Mouse (Mus musculus): ENCODE data around the gene Hnf1a. TPM values are rescaled to one million over a fixed set of nuclear protein-coding genes. Genes with fewer than 3 reads are reported as not detected.

Gene Hnf1a
- polyA plus RNA-seq, 1 experiment from 2014 or later: 0.46 TPM

- Histone ChIP-seq H3K9ac (ENCODE audit: low read length) (no peak overlapping the region), H3K9me3 (replicated peaks; ENCODE audit: control insufficient read depth, low read length) (peaks cover 5% of the 10 kb centered on the region), H3K4me3 (ENCODE audit: low read length) (no peak overlapping the region), H3K4me1 (ENCODE audit: control insufficient read depth, insufficient read depth, low read length) (no peaks in the 10 kb centered on the region), H3K27me3 (ENCODE audit: control insufficient read depth, insufficient read depth, low read length) (peaks cover 2% of the 10 kb centered on the region), H3K27ac (ENCODE audit: low read length) (no peak overlapping the region), H3K36me3 (ENCODE audit: control insufficient read depth, insufficient read depth) (no peaks in the 10 kb centered on the region), H3K4me2 (ENCODE audit: low read depth, low read length) (no peak overlapping the region)
- 79% methylated on average over 5 of the region's 5 CpGs for WGBS
- ATAC-seq (replicated peaks; ENCODE audit: extremely low read depth, insufficient read depth, low FRiP score): no peak
Measured at GRCm38 (mm10) chr5:114958069-114958468, 12.8 kb downstream of the Hnf1a start.

GRCm38 (mm10) chr5:114953326-114953725, 17.6 kb downstream of the Hnf1a start:
- no peak for ATAC-seq (replicated peaks; ENCODE audit: extremely low read depth, insufficient read depth, low FRiP score)
- no peak overlapping the region for H3K27ac ChIP-seq (ENCODE audit: low read length)
- H3K9me3 ChIP-seq (replicated peaks; ENCODE audit: control insufficient read depth, low read length): no peaks in the 10 kb centered on the region
- WGBS: 76% methylated on average over 14 of the region's 14 CpGs
- H3K27me3 ChIP-seq (ENCODE audit: control insufficient read depth, insufficient read depth, low read length): no peaks in the 10 kb centered on the region; the same call in 1 of the 2 replicates
- H3K4me1 ChIP-seq (ENCODE audit: control insufficient read depth, insufficient read depth, low read length): peaks cover 9% of the 10 kb centered on the region
- no peak overlapping the region for H3K4me3 ChIP-seq (ENCODE audit: low read length)
- H3K4me2 ChIP-seq (ENCODE audit: low read depth, low read length): no peak overlapping the region
- peaks cover under 1% of the 10 kb centered on the region; the same call in 1 of the 2 replicates for H3K36me3 ChIP-seq (ENCODE audit: control insufficient read depth, insufficient read depth)
- H3K9ac ChIP-seq (ENCODE audit: low read length): no peak overlapping the region

DNA sequence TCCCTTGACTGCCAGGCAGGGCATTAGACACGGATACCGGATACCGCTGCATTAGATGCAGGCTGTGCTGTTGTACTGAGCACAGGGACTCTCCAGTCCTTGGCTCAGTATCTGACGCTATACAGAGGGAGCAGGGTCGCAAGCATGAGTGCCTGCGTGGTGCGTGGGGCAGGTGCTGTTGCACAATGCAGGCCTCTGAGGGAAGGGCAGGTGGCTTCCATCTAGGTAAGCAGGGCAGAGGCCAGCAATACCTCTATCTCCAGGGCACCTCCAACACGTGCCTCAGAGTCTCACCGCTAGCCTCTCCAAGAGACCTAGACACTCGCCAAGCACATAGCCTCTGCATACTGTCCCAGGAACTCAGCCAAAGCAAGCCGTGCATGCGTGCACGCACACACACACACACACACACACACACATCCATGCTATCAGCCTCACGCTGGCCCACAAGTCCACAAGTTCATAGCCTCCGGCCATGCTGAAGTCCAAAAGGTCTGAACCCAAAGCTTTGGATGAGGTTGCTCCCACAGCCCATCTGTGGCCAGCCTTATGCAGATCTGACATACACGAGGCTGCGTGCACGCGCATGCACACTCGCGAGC, 19.5 kb downstream of the Hnf1a start:
- WGBS: 77% methylated on average over 21 of the region's 21 CpGs
- H3K4me1 ChIP-seq (ENCODE audit: control insufficient read depth, insufficient read depth, low read length): peaks cover 9% of the 10 kb centered on the region
- no peak overlapping the region for H3K9ac ChIP-seq (ENCODE audit: low read length)

DNA sequence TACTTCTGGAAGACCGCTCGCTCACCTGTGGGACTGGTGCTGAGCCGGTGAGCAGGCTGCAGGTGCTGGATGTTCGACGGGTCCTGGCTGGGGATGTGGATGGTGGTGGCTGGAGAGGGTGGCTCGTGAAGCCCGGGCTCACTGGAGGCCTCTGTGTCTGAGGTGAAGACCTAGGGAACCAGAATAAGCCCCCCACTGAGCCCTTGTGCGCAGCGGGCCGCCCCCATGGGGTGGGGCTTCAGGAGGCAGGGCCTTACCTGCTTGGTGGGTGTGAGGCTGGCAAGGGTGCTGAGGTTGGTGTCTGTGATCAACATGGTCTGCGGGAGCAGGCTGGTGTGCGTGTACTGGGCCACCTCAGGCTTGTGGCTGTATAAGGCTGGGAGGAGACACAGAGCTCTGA, 20.2 kb downstream of the Hnf1a start:
- no peaks in the 10 kb centered on the region for H3K9me3 ChIP-seq (replicated peaks; ENCODE audit: control insufficient read depth, low read length)
- no peak overlapping the region for H3K4me2 ChIP-seq (ENCODE audit: low read depth, low read length)
- ATAC-seq (replicated peaks; ENCODE audit: extremely low read depth, insufficient read depth, low FRiP score): no peak
- peaks cover 24% of the 10 kb centered on the region for H3K36me3 ChIP-seq (ENCODE audit: control insufficient read depth, insufficient read depth)
- no peak overlapping the region for H3K4me3 ChIP-seq (ENCODE audit: low read length)
- peaks cover 9% of the 10 kb centered on the region for H3K4me1 ChIP-seq (ENCODE audit: control insufficient read depth, insufficient read depth, low read length)
- no peaks in the 10 kb centered on the region; the same call in 1 of the 2 replicates for H3K27me3 ChIP-seq (ENCODE audit: control insufficient read depth, insufficient read depth, low read length)
- 70% methylated on average over 12 of the region's 12 CpGs for WGBS
- no peak overlapping the region for H3K9ac ChIP-seq (ENCODE audit: low read length)
- H3K27ac ChIP-seq (ENCODE audit: low read length): no peak overlapping the region

More for the DNA sequence above, 19.5 kb downstream of the Hnf1a start:
- Histone ChIP-seq H3K27ac (ENCODE audit: low read length) (no peak overlapping the region), H3K4me2 (ENCODE audit: low read depth, low read length) (no peak overlapping the region), H3K36me3 (ENCODE audit: control insufficient read depth, insufficient read depth) (peaks cover 17% of the 10 kb centered on the region), H3K4me3 (ENCODE audit: low read length) (no peak overlapping the region), H3K9me3 (replicated peaks; ENCODE audit: control insufficient read depth, low read length) (no peaks in the 10 kb centered on the region), H3K27me3 (ENCODE audit: control insufficient read depth, insufficient read depth, low read length) (no peaks in the 10 kb centered on the region; the same call in 1 of the 2 replicates)
- ATAC-seq (replicated peaks; ENCODE audit: extremely low read depth, insufficient read depth, low FRiP score): 0 out of 2 replicates have a peak, but pooled peaks have one; percentile 12

DNA sequence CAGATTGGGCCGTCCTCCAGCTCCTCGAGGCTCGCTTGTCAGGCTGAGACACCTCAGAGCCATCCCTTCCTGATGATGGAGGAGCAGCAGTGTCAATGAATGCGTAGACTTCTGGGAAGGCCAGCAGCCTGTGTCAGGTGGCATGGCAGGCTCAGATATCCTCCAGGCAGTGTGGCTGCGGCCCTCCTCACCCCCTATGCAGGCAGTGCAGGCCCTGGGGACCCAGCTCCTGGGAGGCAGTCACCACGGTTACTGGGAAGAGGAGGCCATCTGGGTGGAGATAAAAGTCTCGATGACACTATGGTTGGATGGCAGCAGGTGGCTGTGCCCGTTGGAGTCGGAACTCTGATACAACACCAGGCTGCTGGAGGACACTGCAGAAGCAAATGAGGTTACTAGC, 21.1 kb downstream of the Hnf1a start:
- Histone ChIP-seq H3K36me3 (ENCODE audit: control insufficient read depth, insufficient read depth) (peaks cover 24% of the 10 kb centered on the region), H3K27me3 (ENCODE audit: control insufficient read depth, insufficient read depth, low read length) (no peaks in the 10 kb centered on the region; the same call in 1 of the 2 replicates), H3K4me3 (ENCODE audit: low read length) (no peak overlapping the region), H3K4me2 (ENCODE audit: low read depth, low read length) (no peak overlapping the region), H3K4me1 (ENCODE audit: control insufficient read depth, insufficient read depth, low read length) (peaks cover 9% of the 10 kb centered on the region), H3K9ac (ENCODE audit: low read length) (no peak overlapping the region), H3K9me3 (replicated peaks; ENCODE audit: control insufficient read depth, low read length) (no peaks in the 10 kb centered on the region), H3K27ac (ENCODE audit: low read length) (no peak overlapping the region)
- no peak for ATAC-seq (replicated peaks; ENCODE audit: extremely low read depth, insufficient read depth, low FRiP score)
- 82% methylated on average over 9 of the region's 9 CpGs for whole genome bisulfite sequencing

DNA sequence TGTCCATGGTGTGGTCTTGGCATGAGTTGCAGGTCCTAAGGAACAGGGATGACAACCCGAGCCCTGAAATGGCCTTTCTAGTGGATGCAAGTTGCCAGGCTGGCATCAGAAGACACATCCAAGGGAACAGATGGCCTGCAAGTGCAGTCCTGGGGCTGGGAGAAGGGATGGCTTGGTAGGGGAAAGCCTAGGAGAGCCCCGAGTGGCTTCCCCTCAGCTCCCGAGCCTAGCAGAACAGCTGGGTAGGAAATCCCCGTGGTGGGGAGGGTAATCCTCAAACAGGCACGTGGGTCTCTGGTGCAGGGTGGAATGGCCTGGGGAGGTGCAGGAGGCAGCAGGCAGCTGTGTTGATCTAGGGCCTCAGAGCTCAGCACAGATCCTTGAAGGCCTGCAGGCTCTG, 21.6 kb downstream of the Hnf1a start:
- Histone ChIP-seq H3K9me3 (replicated peaks; ENCODE audit: control insufficient read depth, low read length) (no peaks in the 10 kb centered on the region), H3K9ac (ENCODE audit: low read length) (no peak overlapping the region), H3K27me3 (ENCODE audit: control insufficient read depth, insufficient read depth, low read length) (no peaks in the 10 kb centered on the region; the same call in 1 of the 2 replicates), H3K36me3 (ENCODE audit: control insufficient read depth, insufficient read depth) (peaks cover 24% of the 10 kb centered on the region), H3K4me1 (ENCODE audit: control insufficient read depth, insufficient read depth, low read length) (peaks cover 9% of the 10 kb centered on the region), H3K4me2 (ENCODE audit: low read depth, low read length) (no peak overlapping the region), H3K27ac (ENCODE audit: low read length) (0 out of 2 replicates have a peak overlapping the region, but pooled peaks have one; percentile 3), H3K4me3 (ENCODE audit: low read length) (no peak overlapping the region)
- no peak for ATAC-seq (replicated peaks; ENCODE audit: extremely low read depth, insufficient read depth, low FRiP score)
- 65% methylated on average over 5 of the region's 5 CpGs for WGBS

DNA sequence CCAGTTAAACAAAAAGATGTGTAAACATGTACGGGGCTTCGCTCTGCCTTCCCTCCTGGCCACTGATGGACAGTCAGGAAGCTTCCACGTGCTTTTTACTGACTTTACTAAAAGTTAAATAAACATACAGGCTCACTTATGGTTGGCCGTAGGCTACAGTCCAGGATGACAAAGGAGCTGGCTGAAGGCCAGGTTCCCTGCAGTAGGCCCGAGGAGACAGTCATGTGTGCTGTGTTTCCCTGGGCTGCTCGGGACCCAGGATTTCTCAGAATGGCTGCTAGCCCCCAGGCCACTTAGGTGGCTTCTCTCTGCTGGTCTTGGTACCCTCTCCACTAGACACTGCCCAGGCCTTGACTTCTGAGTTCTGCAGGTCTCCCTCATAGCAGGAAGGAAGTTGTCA, 22.0 kb downstream of the Hnf1a start:
- H3K4me1 ChIP-seq (ENCODE audit: control insufficient read depth, insufficient read depth, low read length): peaks cover 9% of the 10 kb centered on the region
- H3K9me3 ChIP-seq (replicated peaks; ENCODE audit: control insufficient read depth, low read length): no peaks in the 10 kb centered on the region
- no peak overlapping the region for H3K4me3 ChIP-seq (ENCODE audit: low read length)
- no peak overlapping the region for H3K9ac ChIP-seq (ENCODE audit: low read length)
- H3K27me3 ChIP-seq (ENCODE audit: control insufficient read depth, insufficient read depth, low read length): no peaks in the 10 kb centered on the region; the same call in 1 of the 2 replicates
- peaks cover 24% of the 10 kb centered on the region for H3K36me3 ChIP-seq (ENCODE audit: control insufficient read depth, insufficient read depth)
- 0 out of 2 replicates have a peak overlapping the region, but pooled peaks have one; percentile 3 for H3K27ac ChIP-seq (ENCODE audit: low read length)
- WGBS: 40% methylated on average over 6 of the region's 6 CpGs
- ATAC-seq (replicated peaks; ENCODE audit: extremely low read depth, insufficient read depth, low FRiP score): peak; percentile 53; the same call in 1 of the 2 replicates
- H3K4me2 ChIP-seq (ENCODE audit: low read depth, low read length): no peak overlapping the region

DNA sequence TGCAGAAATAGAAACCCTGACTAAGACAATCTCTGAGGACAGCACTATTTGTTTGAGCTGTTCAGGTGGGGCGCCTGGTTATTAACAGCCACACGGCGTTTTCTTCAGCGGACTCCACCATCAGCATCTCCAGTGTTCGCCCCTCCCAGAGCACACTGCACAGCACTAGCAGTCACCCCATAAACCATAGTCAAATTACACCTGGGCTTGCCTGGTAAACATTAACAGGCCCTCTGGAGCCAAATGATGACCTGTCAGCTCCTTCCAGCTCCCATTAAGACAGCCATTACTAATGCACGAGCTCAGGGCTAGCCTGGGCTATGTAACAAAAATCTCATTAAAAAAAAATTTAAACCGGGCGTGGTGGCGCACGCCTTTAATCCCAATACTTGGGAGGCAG, 25.8 kb downstream of the Hnf1a start:
- peaks cover 24% of the 10 kb centered on the region for H3K36me3 ChIP-seq (ENCODE audit: control insufficient read depth, insufficient read depth)
- no peaks in the 10 kb centered on the region for H3K27me3 ChIP-seq (ENCODE audit: control insufficient read depth, insufficient read depth, low read length)
- no peak for ATAC-seq (replicated peaks; ENCODE audit: extremely low read depth, insufficient read depth, low FRiP score)
- no peak overlapping the region for H3K27ac ChIP-seq (ENCODE audit: low read length)
- H3K4me3 ChIP-seq (ENCODE audit: low read length): no peak overlapping the region
- WGBS: 94% methylated on average over 10 of the region's 10 CpGs
- H3K9me3 ChIP-seq (replicated peaks; ENCODE audit: control insufficient read depth, low read length): no peaks in the 10 kb centered on the region
- H3K9ac ChIP-seq (ENCODE audit: low read length): no peak overlapping the region
- no peak overlapping the region for H3K4me2 ChIP-seq (ENCODE audit: low read depth, low read length)
- peaks cover 16% of the 10 kb centered on the region for H3K4me1 ChIP-seq (ENCODE audit: control insufficient read depth, insufficient read depth, low read length)

GRCm38 (mm10) chr5:114942766-114943130, 28.1 kb downstream of the Hnf1a start:
- peaks cover 7% of the 10 kb centered on the region for H3K4me1 ChIP-seq (ENCODE audit: control insufficient read depth, insufficient read depth, low read length)
- H3K4me3 ChIP-seq (ENCODE audit: low read length): peak overlapping the region; percentile 98
- no peak for ATAC-seq (replicated peaks; ENCODE audit: extremely low read depth, insufficient read depth, low FRiP score)
- 0 out of 2 replicates have a peak, but pooled peaks cover 2% of the 10 kb centered on the region for H3K9me3 ChIP-seq (replicated peaks; ENCODE audit: control insufficient read depth, low read length)
- H3K36me3 ChIP-seq (ENCODE audit: control insufficient read depth, insufficient read depth): peaks cover 19% of the 10 kb centered on the region
- H3K27ac ChIP-seq (ENCODE audit: low read length): no peak overlapping the region
- 45% methylated on average over 4 of the region's 4 CpGs for WGBS
- peak overlapping the region; percentile 99 for H3K9ac ChIP-seq (ENCODE audit: low read length)
- H3K4me2 ChIP-seq (ENCODE audit: low read depth, low read length): peak overlapping the region; percentile 89
- no peaks in the 10 kb centered on the region for H3K27me3 ChIP-seq (ENCODE audit: control insufficient read depth, insufficient read depth, low read length)
